Comparison of ENCODE assay signal across 16 mouse cellular contexts in the genomic region with DNA sequence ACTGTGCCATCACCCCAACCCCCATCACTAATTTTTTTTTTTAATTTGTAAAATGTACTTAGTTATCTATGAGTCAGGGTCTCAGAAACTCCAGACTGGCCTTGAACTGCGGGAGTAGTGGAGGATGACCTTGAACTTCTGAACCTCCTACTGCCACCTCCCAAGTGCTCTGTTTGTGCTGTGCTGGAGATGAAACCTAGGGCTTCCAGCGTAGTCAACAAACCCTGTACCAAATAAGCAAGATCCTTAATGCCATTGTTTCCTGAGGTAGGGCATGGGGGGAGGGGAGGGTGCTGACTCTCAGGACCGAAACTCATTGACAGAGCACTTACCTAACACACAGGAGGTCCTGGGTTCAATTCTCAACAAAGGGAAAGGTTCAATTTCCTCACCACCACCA.
DNase-seq lines count a peak whose midpoint lies in the region; ATAC-seq and TF ChIP-seq lines count a peak whose summit lies in the region.
"Had no signal": no experiment of that assay in that cellular context is flagged by ENCODE, and none has a peak within 500 bp of the region (broad histone marks: within the 10 kb centered on the region; RNA-seq: fewer than 3 reads in every experiment).

No protein-coding gene starts in this region.

- peak; percentile 35 for DNase-seq in cerebellum, adult 9-11 months
- DNase-seq in cerebellum, adult 8-10 months: no peak
- DNase-seq in testis, postnatal 10 days (ENCODE audit: low spot score): no peak
- no peak for DNase-seq in forebrain, embryonic 14.5 days (ENCODE audit: low spot score)
- no peak for DNase-seq in urinary bladder, postnatal 14 days (ENCODE audit: low spot score)
- no peak for DNase-seq in left cerebral cortex, postnatal 36 days (ENCODE audit: low spot score in 2 of 2)
- DNase-seq in heart, adult 11 months: no peak

- peaks cover 11% of the 10 kb centered on the region for H3K4me1 ChIP-seq in testis, adult 2 months (ENCODE audit: control insufficient read depth, insufficient read depth, low read length)
- 0 out of 2 replicates have a peak, but pooled peaks cover 4% of the 10 kb centered on the region for H3K4me1 ChIP-seq in forebrain, embryonic 14.5 days (ENCODE audit: control insufficient read depth, insufficient read depth, low read length)

- no peak overlapping the region for H3K9ac ChIP-seq in forebrain, embryonic 14.5 days (ENCODE audit: low read length)
- H3K9ac ChIP-seq: hindbrain, embryonic 14.5 days; liver, embryonic 13.5 days; neural tube, embryonic 15.5 days had no signal

- H3K27me3 ChIP-seq in testis, adult 2 months (ENCODE audit: control insufficient read depth, insufficient read depth, low read length): no peaks in the 10 kb centered on the region
- H3K27me3 ChIP-seq in forebrain, embryonic 14.5 days (replicated peaks; ENCODE audit: control insufficient read depth, insufficient read depth, low read length): no peaks in the 10 kb centered on the region
- H3K27me3 ChIP-seq: liver, embryonic 13.5 days; megakaryocyte, embryonic 14.5 days had no signal

- no peak overlapping the region for H3K4me2 ChIP-seq in forebrain, embryonic 14.5 days (ENCODE audit: low read length)

- intact Hi-C loops in left cerebral cortex, postnatal 36 days (cut with DNase I): loop anchor here (10.0 kb wide), 2 partner anchors 201 to 1461 kb away; partner anchors contain the start of gene Auts2

- WGBS in forebrain, embryonic 14.5 days: 35% methylated on average over 3 of the region's 3 CpGs

- ATAC-seq in forebrain, embryonic 14.5 days: no peak

- no peak for TF ChIP-seq POLR2A in testis, adult 2 months (IDR thresholded peaks at IDR 0.05; ENCODE audit: control insufficient read depth, low read depth, low read length)

- peak overlapping the region; percentile 91 for H3K4me3 ChIP-seq in testis, adult 2 months (ENCODE audit: control insufficient read depth, low read depth, low read length)
- H3K4me3 ChIP-seq in forebrain, embryonic 14.5 days (ENCODE audit: low read depth, low read length): no peak overlapping the region
- H3K4me3 ChIP-seq: erythroblast, embryonic 14.5 days; heart, adult 2 months; liver, embryonic 13.5 days had no signal

- no peak for TF ChIP-seq CTCF in testis, adult 2 months (IDR thresholded peaks at IDR 0.05; ENCODE audit: control insufficient read depth, insufficient read depth, insufficient replicate concordance, low read depth, low read length)

- no peak overlapping the region for H3K27ac ChIP-seq in testis, adult 2 months (ENCODE audit: control insufficient read depth, insufficient read depth, low read depth, low read length)
- peak overlapping the region; percentile 63; the same call in 1 of the 2 replicates for H3K27ac ChIP-seq in forebrain, embryonic 14.5 days (ENCODE audit: low read depth, low read length)
- H3K27ac ChIP-seq: heart, adult 2 months; hindbrain, embryonic 14.5 days; kidney, postnatal 0 days; liver, embryonic 13.5 days had no signal

- H3K36me3 ChIP-seq in testis, adult 2 months (ENCODE audit: control insufficient read depth, insufficient read depth, low read length): no peaks in the 10 kb centered on the region
- no peaks in the 10 kb centered on the region for H3K36me3 ChIP-seq in forebrain, embryonic 14.5 days (ENCODE audit: control insufficient read depth, insufficient read depth, low read length)
- H3K36me3 ChIP-seq: G1E; liver, embryonic 13.5 days; neural tube, embryonic 15.5 days had no signal

- 0 out of 2 replicates have a peak, but pooled peaks cover 2% of the 10 kb centered on the region for H3K9me3 ChIP-seq in forebrain, embryonic 14.5 days (replicated peaks; ENCODE audit: control insufficient read depth, low read length)
- H3K9me3 ChIP-seq: liver, embryonic 13.5 days; neural tube, embryonic 15.5 days had no signal
